Mouse (Mus musculus): ENCODE measurements at regions not wholly inside any gene's neighbourhood (a gene's known extent, or its start where the extent isn't known, plus 50 kb on each side); places are given as distances from the start of the nearest gene placed in this dataset.

DNA sequence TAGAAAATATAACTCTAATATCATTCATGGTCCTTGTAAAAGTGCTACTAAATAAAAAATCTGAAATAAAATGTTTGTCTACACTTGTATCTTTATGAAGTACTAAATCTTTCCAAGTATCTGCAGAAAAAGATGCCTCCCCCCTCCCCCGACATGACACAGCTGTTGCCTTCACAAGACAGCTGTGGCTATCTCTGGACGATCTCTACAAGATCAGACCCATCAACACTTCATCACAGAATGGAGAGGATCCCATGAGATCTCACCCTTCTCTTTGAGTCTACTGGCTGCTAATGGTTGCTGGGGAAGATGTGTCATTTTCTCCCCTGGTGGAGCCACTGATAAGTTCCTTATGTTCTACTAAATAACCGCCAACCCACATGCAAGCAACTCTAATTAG, 116.0 kb upstream of the Dab2 start:
- no peaks in the 10 kb centered on the region for H3K9me3 ChIP-seq (replicated peaks; ENCODE audit: low read length)
- H3K27ac ChIP-seq, result no peak overlapping the region
- peak; percentile 63 for DNase-seq (ENCODE audit: low spot score)
- no peaks in the 10 kb centered on the region for H3K4me1 ChIP-seq (replicated peaks; ENCODE audit: insufficient read depth, low read length)
- no peak overlapping the region for H3K9ac ChIP-seq (ENCODE audit: low read depth, low read length)
- TF ChIP-seq CTCF (IDR thresholded peaks at IDR 0.05; ENCODE audit: low read depth), result no peak
- ATAC-seq (replicated peaks; ENCODE audit: low FRiP score, low read depth), result no peak; the same call in 1 of the 2 replicates
- H3K36me3 ChIP-seq (ENCODE audit: insufficient read depth, low read length), result no peaks in the 10 kb centered on the region
- no peak overlapping the region for H3K4me3 ChIP-seq (replicated peaks; ENCODE audit: low read depth, low read length)
- no peaks in the 10 kb centered on the region for H3K27me3 ChIP-seq (ENCODE audit: insufficient read depth, low read length)
- WGBS, result 65% methylated on average over 3 of the region's 3 CpGs
- H3K4me2 ChIP-seq (ENCODE audit: low read length), result no peak overlapping the region

GRCm38 (mm10) chr15:6191845-6192244, 107.7 kb upstream of the Dab2 start:
- DNase-seq (ENCODE audit: low spot score) (no peak), ATAC-seq (replicated peaks; ENCODE audit: low FRiP score, low read depth) (no peak)
- Histone ChIP-seq H3K4me3 (replicated peaks; ENCODE audit: low read depth, low read length) (no peak overlapping the region), H3K27me3 (ENCODE audit: insufficient read depth, low read length) (no peaks in the 10 kb centered on the region), H3K9ac (ENCODE audit: low read depth, low read length) (no peak overlapping the region), H3K4me2 (ENCODE audit: low read length) (no peak overlapping the region), H3K4me1 (replicated peaks; ENCODE audit: insufficient read depth, low read length) (no peaks in the 10 kb centered on the region), H3K36me3 (ENCODE audit: insufficient read depth, low read length) (no peaks in the 10 kb centered on the region), H3K27ac (no peak overlapping the region), H3K9me3 (replicated peaks; ENCODE audit: low read length) (no peaks in the 10 kb centered on the region)
- TF ChIP-seq CTCF (IDR thresholded peaks at IDR 0.05; ENCODE audit: low read depth), result no peak

- ATAC-seq (replicated peaks; ENCODE audit: low FRiP score, low read depth) (no peak), DNase-seq (ENCODE audit: low spot score) (no peak)
- Histone ChIP-seq H3K9me3 (replicated peaks; ENCODE audit: low read length) (no peaks in the 10 kb centered on the region), H3K4me1 (replicated peaks; ENCODE audit: insufficient read depth, low read length) (no peaks in the 10 kb centered on the region), H3K4me2 (ENCODE audit: low read length) (no peak overlapping the region), H3K27ac (no peak overlapping the region), H3K36me3 (ENCODE audit: insufficient read depth, low read length) (no peaks in the 10 kb centered on the region), H3K4me3 (replicated peaks; ENCODE audit: low read depth, low read length) (no peak overlapping the region), H3K27me3 (ENCODE audit: insufficient read depth, low read length) (no peaks in the 10 kb centered on the region), H3K9ac (ENCODE audit: low read depth, low read length) (no peak overlapping the region)
- no peak for TF ChIP-seq CTCF (IDR thresholded peaks at IDR 0.05; ENCODE audit: low read depth)
- WGBS, result 56% methylated on average over 2 of the region's 2 CpGs
Observed at GRCm38 (mm10) chr15:6207239-6207638, 92.3 kb upstream of the Dab2 start.

- Histone ChIP-seq H3K4me1 (replicated peaks; ENCODE audit: insufficient read depth, low read length) (no peaks in the 10 kb centered on the region), H3K27me3 (ENCODE audit: insufficient read depth, low read length) (no peaks in the 10 kb centered on the region), H3K9ac (ENCODE audit: low read depth, low read length) (no peak overlapping the region), H3K36me3 (ENCODE audit: insufficient read depth, low read length) (no peaks in the 10 kb centered on the region), H3K4me3 (replicated peaks; ENCODE audit: low read depth, low read length) (no peak overlapping the region), H3K4me2 (ENCODE audit: low read length) (no peak overlapping the region), H3K9me3 (replicated peaks; ENCODE audit: low read length) (no peaks in the 10 kb centered on the region), H3K27ac (no peak overlapping the region)
- TF ChIP-seq CTCF (IDR thresholded peaks at IDR 0.05; ENCODE audit: low read depth), result peak; percentile 74
- ATAC-seq (replicated peaks; ENCODE audit: low FRiP score, low read depth), result no peak
- peak; percentile 75 for DNase-seq (ENCODE audit: low spot score)
- WGBS, result 13% methylated on average over 2 of the region's 2 CpGs
Observed at GRCm38 (mm10) chr15:6209301-6209700, 90.3 kb upstream of the Dab2 start.

- H3K9ac ChIP-seq (ENCODE audit: low read depth, low read length), result no peak overlapping the region
- H3K9me3 ChIP-seq (replicated peaks; ENCODE audit: low read length), result no peaks in the 10 kb centered on the region
- no peak overlapping the region for H3K4me2 ChIP-seq (ENCODE audit: low read length)
- H3K4me1 ChIP-seq (replicated peaks; ENCODE audit: insufficient read depth, low read length), result no peaks in the 10 kb centered on the region
- WGBS, result 66% methylated on average over 3 of the region's 3 CpGs
- ATAC-seq (replicated peaks; ENCODE audit: low FRiP score, low read depth), result no peak
- TF ChIP-seq CTCF (IDR thresholded peaks at IDR 0.05; ENCODE audit: low read depth), result no peak
- H3K27ac ChIP-seq, result no peak overlapping the region
- no peak overlapping the region for H3K4me3 ChIP-seq (replicated peaks; ENCODE audit: low read depth, low read length)
- no peaks in the 10 kb centered on the region for H3K27me3 ChIP-seq (ENCODE audit: insufficient read depth, low read length)
- H3K36me3 ChIP-seq (ENCODE audit: insufficient read depth, low read length), result no peaks in the 10 kb centered on the region
- no peak for DNase-seq (ENCODE audit: low spot score)
Observed at GRCm38 (mm10) chr15:6218087-6218486, 81.5 kb upstream of the Dab2 start.

DNA sequence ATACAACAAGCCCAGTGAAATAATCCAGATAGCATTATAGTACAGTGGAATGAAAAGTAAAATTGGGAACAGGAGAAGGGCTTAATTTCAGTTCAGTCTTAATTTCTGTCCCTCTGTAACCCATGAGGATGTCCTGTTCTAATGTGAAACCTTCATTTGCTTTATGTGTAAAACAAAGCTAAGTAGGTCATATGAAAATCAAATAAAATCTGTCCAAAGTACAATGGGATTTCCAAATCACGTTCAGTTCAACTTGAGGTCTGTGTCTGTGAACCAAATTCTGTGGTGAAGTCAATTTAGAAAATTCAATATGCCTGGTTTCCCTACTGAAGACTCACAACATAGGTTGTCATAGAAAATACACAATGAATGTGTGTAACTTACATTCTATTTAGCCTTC, 74.4 kb upstream of the Dab2 start:
- 79% methylated on average over 1 of the region's 1 CpGs for WGBS

GRCm38 (mm10) chr15:6230618-6231017, 69.0 kb upstream of the Dab2 start:
- no peak for TF ChIP-seq CTCF (IDR thresholded peaks at IDR 0.05; ENCODE audit: low read depth)
- Histone ChIP-seq H3K27ac (no peak overlapping the region), H3K4me3 (replicated peaks; ENCODE audit: low read depth, low read length) (no peak overlapping the region), H3K4me2 (ENCODE audit: low read length) (no peak overlapping the region), H3K4me1 (replicated peaks; ENCODE audit: insufficient read depth, low read length) (0 out of 2 replicates have a peak, but pooled peaks cover 3% of the 10 kb centered on the region), H3K27me3 (ENCODE audit: insufficient read depth, low read length) (no peaks in the 10 kb centered on the region), H3K9ac (ENCODE audit: low read depth, low read length) (no peak overlapping the region), H3K9me3 (replicated peaks; ENCODE audit: low read length) (no peaks in the 10 kb centered on the region), H3K36me3 (ENCODE audit: insufficient read depth, low read length) (no peaks in the 10 kb centered on the region)
- DNase-seq (ENCODE audit: low spot score) (no peak), ATAC-seq (replicated peaks; ENCODE audit: low FRiP score, low read depth) (no peak)
- WGBS, result 80% methylated on average over 7 of the region's 7 CpGs

More for the DNA sequence above, 74.4 kb upstream of the Dab2 start:
- Histone ChIP-seq H3K4me2 (ENCODE audit: low read length) (no peak overlapping the region), H3K4me1 (replicated peaks; ENCODE audit: insufficient read depth, low read length) (no peaks in the 10 kb centered on the region), H3K9ac (ENCODE audit: low read depth, low read length) (no peak overlapping the region), H3K9me3 (replicated peaks; ENCODE audit: low read length) (no peaks in the 10 kb centered on the region), H3K36me3 (ENCODE audit: insufficient read depth, low read length) (no peaks in the 10 kb centered on the region), H3K27ac (no peak overlapping the region), H3K27me3 (ENCODE audit: insufficient read depth, low read length) (no peaks in the 10 kb centered on the region), H3K4me3 (replicated peaks; ENCODE audit: low read depth, low read length) (no peak overlapping the region)
- DNase-seq (ENCODE audit: low spot score) (no peak), ATAC-seq (replicated peaks; ENCODE audit: low FRiP score, low read depth) (no peak)
- TF ChIP-seq CTCF (IDR thresholded peaks at IDR 0.05; ENCODE audit: low read depth), result no peak

Measured in kidney, postnatal 0 days (tissue).